Mouse (Mus musculus) neural tube, embryonic 15.5 days (tissue): ENCODE measurements around the gene Gm17490. TPM values are rescaled to one million over a fixed set of nuclear protein-coding genes. Genes with fewer than 3 reads are reported as not detected.

Source experiments
- ATAC-seq: fragments of 200-750 bp; cut with Nextera tagmentation; 2 replicates; pipeline ENCODE4 v1.8.0; 2017; ENCODE audit warnings: mild to moderate bottlenecking, moderate TSS enrichment, moderate library complexity; ENCODE audit not compliant: low FRiP score
- H3K27ac ChIP-seq: fragments of 300-500 bp; sonication (generic); replicated peaks from 2 replicates; pipeline ENCODE4 v1.5.1; 2015; ENCODE audit warnings: mild to moderate bottlenecking, inconsistent platforms
- H3K27me3 ChIP-seq: fragments of 300-500 bp; sonication (generic); replicated peaks from 2 replicates; pipeline ENCODE4 v1.6.1; 2015; ENCODE audit warnings: inconsistent platforms
- H3K36me3 ChIP-seq: fragments of 300-500 bp; sonication (generic); 2 replicates; pipeline ENCODE4 v1.6.1; 2015; ENCODE audit warnings: inconsistent platforms
- H3K4me1 ChIP-seq: fragments of 300-500 bp; sonication (generic); 2 replicates; pipeline ENCODE4 v1.6.1; 2015; ENCODE audit warnings: inconsistent platforms
- H3K4me2 ChIP-seq: fragments of 300-500 bp; sonication (generic); 2 replicates; pipeline ENCODE4 v1.6.1; 2015; ENCODE audit warnings: inconsistent platforms, mild to moderate bottlenecking, moderate library complexity
- H3K4me3 ChIP-seq: fragments of 300-500 bp; sonication (generic); replicated peaks from 2 replicates; pipeline ENCODE4 v1.5.1; 2015; ENCODE audit warnings: mild to moderate bottlenecking, inconsistent platforms
- H3K9ac ChIP-seq: fragments of 300-500 bp; sonication (generic); replicated peaks from 2 replicates; pipeline ENCODE4 v1.6.1; 2015; ENCODE audit warnings: mild to moderate bottlenecking, inconsistent platforms
- H3K9me3 ChIP-seq: fragments of 300-500 bp; sonication (generic); replicated peaks from 2 replicates; pipeline ENCODE4 v1.6.1; 2016; ENCODE audit warnings: inconsistent platforms
- WGBS: fragments of 180-500 bp; shearing (Covaris S2); methylation state at CpG from one replicate; pipeline ENCODE4 v1.1.7; 2015; ENCODE audit warnings: mixed read lengths; 5-methylcytosine and 5-hydroxymethylcytosine counted together
- polyA plus RNA-seq: library from polyadenylated mRNA; unstranded; fragments of >200 nt; fragmentation: Nextera tagmentation; extraction: Ambion mirVana; gene quantifications from 2 replicates; pipeline ENCODE4 v1.2.1, GENCODE M21; 2015

Gene Gm17490
- polyA plus RNA-seq, 1 experiment from 2014 or later, result not detected

- H3K4me3 ChIP-seq, result no peak overlapping the region
- ATAC-seq, result no peak
Observed at GRCm38 (mm10) chr2:11653780-11654179, 27.7 kb upstream of the Gm17490 start.

GRCm38 (mm10) chr2:11653330-11653729 lies 27.3 kb upstream of the Gm17490 start:
- Histone ChIP-seq H3K36me3 (no peaks in the 10 kb centered on the region), H3K9me3 (no peaks in the 10 kb centered on the region), H3K4me2 (no peak overlapping the region), H3K4me3 (no peak overlapping the region), H3K9ac (no peak overlapping the region), H3K27me3 (no peaks in the 10 kb centered on the region), H3K27ac (no peak overlapping the region), H3K4me1 (no peaks in the 10 kb centered on the region)
- ATAC-seq, result no peak
- 55% methylated on average over 6 of the region's 6 CpGs for WGBS

More at GRCm38 (mm10) chr2:11653780-11654179, 27.7 kb upstream of the Gm17490 start:
- H3K27me3 ChIP-seq, result no peaks in the 10 kb centered on the region
- no peaks in the 10 kb centered on the region for H3K9me3 ChIP-seq
- no peak overlapping the region for H3K9ac ChIP-seq
- no peaks in the 10 kb centered on the region for H3K36me3 ChIP-seq
- 76% methylated on average over 5 of the region's 5 CpGs for WGBS
- no peak overlapping the region for H3K4me2 ChIP-seq
- no peaks in the 10 kb centered on the region for H3K4me1 ChIP-seq
- no peak overlapping the region for H3K27ac ChIP-seq

GRCm38 (mm10) chr2:11652780-11653179 lies 26.7 kb upstream of the Gm17490 start:
- Histone ChIP-seq H3K27me3 (no peaks in the 10 kb centered on the region), H3K9me3 (no peaks in the 10 kb centered on the region), H3K27ac (no peak overlapping the region), H3K4me2 (no peak overlapping the region), H3K9ac (no peak overlapping the region), H3K4me1 (no peaks in the 10 kb centered on the region), H3K4me3 (no peak overlapping the region), H3K36me3 (no peaks in the 10 kb centered on the region)
- WGBS, result 83% methylated on average over 2 of the region's 2 CpGs
- no peak for ATAC-seq

- Histone ChIP-seq H3K9ac (no peak overlapping the region), H3K4me1 (no peaks in the 10 kb centered on the region), H3K36me3 (no peaks in the 10 kb centered on the region), H3K27me3 (no peaks in the 10 kb centered on the region), H3K4me3 (no peak overlapping the region), H3K9me3 (no peaks in the 10 kb centered on the region), H3K27ac (no peak overlapping the region), H3K4me2 (no peak overlapping the region)
- 86% methylated on average over 3 of the region's 3 CpGs for WGBS
- ATAC-seq, result no peak
Observed at GRCm38 (mm10) chr2:11652196-11652595, 26.1 kb upstream of the Gm17490 start.

- no peak overlapping the region for H3K27ac ChIP-seq
- no peaks in the 10 kb centered on the region for H3K27me3 ChIP-seq
- no peaks in the 10 kb centered on the region for H3K9me3 ChIP-seq
- no peak overlapping the region for H3K9ac ChIP-seq
- ATAC-seq, result no peak
- WGBS, result 53% methylated on average over 3 of the region's 3 CpGs
- no peaks in the 10 kb centered on the region for H3K4me1 ChIP-seq
- H3K36me3 ChIP-seq, result no peaks in the 10 kb centered on the region
- no peak overlapping the region for H3K4me2 ChIP-seq
- no peak overlapping the region for H3K4me3 ChIP-seq
Observed at GRCm38 (mm10) chr2:11651476-11651875, 25.4 kb upstream of the Gm17490 start.

GRCm38 (mm10) chr2:11645297-11645696 lies 19.2 kb upstream of the Gm17490 start:
- Histone ChIP-seq H3K4me2 (no peak overlapping the region), H3K9me3 (no peaks in the 10 kb centered on the region), H3K27me3 (no peaks in the 10 kb centered on the region), H3K4me1 (no peaks in the 10 kb centered on the region), H3K36me3 (no peaks in the 10 kb centered on the region), H3K27ac (no peak overlapping the region), H3K9ac (no peak overlapping the region), H3K4me3 (no peak overlapping the region)
- WGBS, result 88% methylated on average over 2 of the region's 2 CpGs
- ATAC-seq, result no peak

GRCm38 (mm10) chr2:11644057-11644456 lies 18.0 kb upstream of the Gm17490 start:
- H3K4me2 ChIP-seq, result no peak overlapping the region
- no peak overlapping the region for H3K4me3 ChIP-seq
- no peak overlapping the region for H3K9ac ChIP-seq
- no peaks in the 10 kb centered on the region for H3K9me3 ChIP-seq
- H3K36me3 ChIP-seq, result no peaks in the 10 kb centered on the region
- WGBS, result 86% methylated on average over 1 of the region's 1 CpGs
- H3K27ac ChIP-seq, result no peak overlapping the region
- no peak for ATAC-seq
- no peaks in the 10 kb centered on the region for H3K27me3 ChIP-seq
- no peaks in the 10 kb centered on the region for H3K4me1 ChIP-seq

- Histone ChIP-seq H3K27ac (no peak within 1 kb of the TSS), H3K4me2 (no peak within 1 kb of the TSS), H3K27me3 (no peaks in the 10 kb centered on the region), H3K4me3 (no peak within 1 kb of the TSS), H3K9ac (no peak within 1 kb of the TSS), H3K4me1 (no peaks in the 10 kb centered on the region), H3K36me3 (no peaks in the 10 kb centered on the region), H3K9me3 (no peaks in the 10 kb centered on the region)
- ATAC-seq, result no peak
- 94% methylated on average over 3 of the region's 3 CpGs for WGBS
Observed at GRCm38 (mm10) chr2:11642451-11642941, 16.4 kb upstream of the Gm17490 start, which contains the start of gene Il2ra. Gene Il2ra (plus strand): TSS chr2:11642807.

- H3K9me3 ChIP-seq, result no peaks in the 10 kb centered on the region
- H3K4me3 ChIP-seq, result no peak overlapping the region
- no peaks in the 10 kb centered on the region for H3K27me3 ChIP-seq
- H3K9ac ChIP-seq, result no peak overlapping the region
- no peak overlapping the region for H3K27ac ChIP-seq
- H3K36me3 ChIP-seq, result no peaks in the 10 kb centered on the region
- no peaks in the 10 kb centered on the region for H3K4me1 ChIP-seq
- no peak for ATAC-seq
- no peak overlapping the region for H3K4me2 ChIP-seq
- 79% methylated on average over 1 of the region's 1 CpGs for WGBS
Observed at GRCm38 (mm10) chr2:11637115-11637514, 11.1 kb upstream of the Gm17490 start.

- Histone ChIP-seq H3K36me3 (no peaks in the 10 kb centered on the region), H3K4me1 (no peaks in the 10 kb centered on the region), H3K4me3 (no peak overlapping the region), H3K4me2 (no peak overlapping the region), H3K27me3 (no peaks in the 10 kb centered on the region), H3K27ac (no peak overlapping the region), H3K9ac (no peak overlapping the region), H3K9me3 (no peaks in the 10 kb centered on the region)
- 81% methylated on average over 3 of the region's 3 CpGs for WGBS
- ATAC-seq, result no peak
Observed at GRCm38 (mm10) chr2:11636138-11636480, 10.0 kb upstream of the Gm17490 start.

GRCm38 (mm10) chr2:11635471-11636137 lies 9.5 kb upstream of the Gm17490 start:
- WGBS, result 96% methylated on average over 5 of the region's 5 CpGs
- Histone ChIP-seq H3K4me2 (no peak overlapping the region), H3K36me3 (no peaks in the 10 kb centered on the region), H3K27me3 (no peaks in the 10 kb centered on the region), H3K27ac (no peak overlapping the region), H3K4me1 (no peaks in the 10 kb centered on the region), H3K9ac (no peak overlapping the region), H3K9me3 (no peaks in the 10 kb centered on the region), H3K4me3 (no peak overlapping the region)
- no peak for ATAC-seq

- Histone ChIP-seq H3K4me3 (no peak overlapping the region), H3K4me2 (no peak overlapping the region), H3K27me3 (no peaks in the 10 kb centered on the region), H3K9ac (no peak overlapping the region), H3K27ac (no peak overlapping the region), H3K4me1 (no peaks in the 10 kb centered on the region), H3K9me3 (no peaks in the 10 kb centered on the region), H3K36me3 (no peaks in the 10 kb centered on the region)
- no peak for ATAC-seq
- WGBS, result 89% methylated on average over 6 of the region's 6 CpGs
Observed at GRCm38 (mm10) chr2:11635035-11635434, 9.0 kb upstream of the Gm17490 start.
